Mouse (Mus musculus) lung, embryonic 14.5 days (tissue): Measurements from ENCODE around the gene Pnmal1. TPM values are rescaled to one million over a fixed set of nuclear protein-coding genes. Genes with fewer than 3 reads are reported as not detected.

Experiments
- ATAC-seq: fragments of 200-750 bp; cut with Nextera tagmentation; 2 replicates; pipeline ENCODE4 v1.8.0; 2017; ENCODE audit warnings: mild to moderate bottlenecking, moderate TSS enrichment, moderate library complexity; ENCODE audit not compliant: insufficient read depth
- DNase-seq: peaks from one replicate; pipeline ENCODE4 v3.0.0-alpha.2; 2015
- H3K27ac ChIP-seq: fragments of 300-500 bp; sonication (generic); 2 replicates; pipeline ENCODE4 v1.5.1; 2014; ENCODE audit warnings: low read depth, mild to moderate bottlenecking, moderate library complexity
- H3K27me3 ChIP-seq: fragments of 300-500 bp; sonication (generic); 2 replicates; pipeline ENCODE4 v1.6.1; 2014; ENCODE audit warnings: low read length, control low read depth; ENCODE audit not compliant: insufficient read depth
- H3K36me3 ChIP-seq: fragments of 300-500 bp; sonication (generic); 2 replicates; pipeline ENCODE4 v1.6.1; 2014; ENCODE audit warnings: control low read depth; ENCODE audit not compliant: insufficient read depth
- H3K4me1 ChIP-seq: fragments of 300-500 bp; sonication (generic); 2 replicates; pipeline ENCODE4 v1.6.1; 2014; ENCODE audit warnings: antibody characterized with exemption, control low read depth; ENCODE audit not compliant: insufficient read depth
- H3K4me2 ChIP-seq: fragments of 300-500 bp; sonication (generic); 2 replicates; pipeline ENCODE4 v1.6.1; 2014; ENCODE audit warnings: mild to moderate bottlenecking
- H3K4me3 ChIP-seq: fragments of 300-500 bp; sonication (generic); 2 replicates; pipeline ENCODE4 v1.5.1; 2014; ENCODE audit warnings: low read depth, low read length
- H3K9ac ChIP-seq: fragments of 300-500 bp; sonication (generic); 2 replicates; pipeline ENCODE4 v1.6.1; 2014
- H3K9me3 ChIP-seq: fragments of 300-500 bp; sonication (generic); 2 replicates; pipeline ENCODE4 v1.6.1; 2016; ENCODE audit warnings: low read depth, low read length, control low read depth
- CTCF ChIP-seq: IDR thresholded peaks from 2 replicates; pipeline ENCODE4 v1.5.1; 2016; ENCODE audit warnings: antibody characterized with exemption, low read depth
- WGBS: fragments of 180-500 bp; shearing (Covaris S2); extraction: QIAGEN DNeasy Blood & Tissue Kit; methylation state at CpG from one replicate; pipeline ENCODE4 v1.1.7; 2014; 5-methylcytosine and 5-hydroxymethylcytosine counted together
- polyA plus RNA-seq: library from polyadenylated mRNA; unstranded; fragments of >200 nt; fragmentation: Nextera tagmentation; extraction: Ambion mirVana; gene quantifications from 2 replicates; pipeline ENCODE4 v1.2.1, GENCODE M21; 2014

The Pnmal1 gene
- polyA plus RNA-seq, 1 experiment from 2014 or later = 0.11 TPM

GRCm38 (mm10) chr7:16920150-16920579, 39.3 kb upstream of the Pnmal1 start:
- no peak for ATAC-seq
- H3K4me3 ChIP-seq = no peak overlapping the region

GRCm38 (mm10) chr7:16920818-16921791, 38.4 kb upstream of the Pnmal1 start:
- Histone ChIP-seq H3K4me3 (peak overlapping the region; percentile 69), H3K27me3 (no peaks in the 10 kb centered on the region), H3K9me3 (no peaks in the 10 kb centered on the region), H3K9ac (peak overlapping the region; percentile 83), H3K27ac (peak overlapping the region; percentile 63; the same call in 1 of the 2 replicates), H3K4me1 (peaks cover 17% of the 10 kb centered on the region), H3K4me2 (peak overlapping the region; percentile 97), H3K36me3 (peaks cover 58% of the 10 kb centered on the region)
- no peak for DNase-seq
- no peak for TF ChIP-seq CTCF
- no peak for ATAC-seq
- WGBS = 44% methylated on average over 21 of the region's 21 CpGs

More at GRCm38 (mm10) chr7:16920150-16920579, 39.3 kb upstream of the Pnmal1 start:
- H3K4me1 ChIP-seq = peaks cover 17% of the 10 kb centered on the region
- no peaks in the 10 kb centered on the region for H3K9me3 ChIP-seq
- no peaks in the 10 kb centered on the region for H3K27me3 ChIP-seq
- TF ChIP-seq CTCF = no peak
- no peak overlapping the region for H3K27ac ChIP-seq
- peaks cover 67% of the 10 kb centered on the region for H3K36me3 ChIP-seq
- H3K9ac ChIP-seq = peak overlapping the region; percentile 20; the same call in 1 of the 2 replicates
- DNase-seq = no peak
- H3K4me2 ChIP-seq = no peak overlapping the region
- 77% methylated on average over 7 of the region's 7 CpGs for WGBS

GRCm38 (mm10) chr7:16921881-16922335, 37.6 kb upstream of the Pnmal1 start:
- H3K27me3 ChIP-seq = no peaks in the 10 kb centered on the region
- peaks cover 50% of the 10 kb centered on the region for H3K36me3 ChIP-seq
- 47% methylated on average over 6 of the region's 6 CpGs for WGBS
- H3K27ac ChIP-seq = peak overlapping the region; percentile 63; the same call in 1 of the 2 replicates
- ATAC-seq (no peak), DNase-seq (no peak)
- TF ChIP-seq CTCF = no peak
- peak overlapping the region; percentile 97 for H3K4me2 ChIP-seq
- no peaks in the 10 kb centered on the region for H3K9me3 ChIP-seq
- peaks cover 17% of the 10 kb centered on the region for H3K4me1 ChIP-seq
- H3K4me3 ChIP-seq = peak overlapping the region; percentile 69
- H3K9ac ChIP-seq = peak overlapping the region; percentile 83

GRCm38 (mm10) chr7:16922360-16922973, 37.0 kb upstream of the Pnmal1 start:
- no peak for ATAC-seq
- Histone ChIP-seq H3K27me3 (no peaks in the 10 kb centered on the region), H3K9ac (peak overlapping the region; percentile 83), H3K4me2 (peak overlapping the region; percentile 97), H3K9me3 (no peaks in the 10 kb centered on the region), H3K4me3 (peak overlapping the region; percentile 69), H3K4me1 (peaks cover 17% of the 10 kb centered on the region), H3K36me3 (peaks cover 44% of the 10 kb centered on the region), H3K27ac (peak overlapping the region; percentile 96; the same call in 1 of the 2 replicates)
- DNase-seq = no peak
- 42% methylated on average over 10 of the region's 10 CpGs for WGBS
- TF ChIP-seq CTCF = no peak

- whole genome bisulfite sequencing = under 1% methylated on average over 57 of the region's 57 CpGs
- Histone ChIP-seq H3K9ac (peak overlapping the region; percentile 83), H3K27me3 (no peaks in the 10 kb centered on the region), H3K4me2 (peak overlapping the region; percentile 97), H3K36me3 (peaks cover 34% of the 10 kb centered on the region), H3K27ac (peak overlapping the region; percentile 96), H3K4me1 (peaks cover 17% of the 10 kb centered on the region), H3K9me3 (no peaks in the 10 kb centered on the region), H3K4me3 (peak overlapping the region; percentile 69)
- no peak for DNase-seq
- no peak for TF ChIP-seq CTCF
- peak; percentile 10; the same call in 1 of the 2 replicates for ATAC-seq
Observed at GRCm38 (mm10) chr7:16923283-16924036, 36.0 kb upstream of the Pnmal1 start.

DNA sequence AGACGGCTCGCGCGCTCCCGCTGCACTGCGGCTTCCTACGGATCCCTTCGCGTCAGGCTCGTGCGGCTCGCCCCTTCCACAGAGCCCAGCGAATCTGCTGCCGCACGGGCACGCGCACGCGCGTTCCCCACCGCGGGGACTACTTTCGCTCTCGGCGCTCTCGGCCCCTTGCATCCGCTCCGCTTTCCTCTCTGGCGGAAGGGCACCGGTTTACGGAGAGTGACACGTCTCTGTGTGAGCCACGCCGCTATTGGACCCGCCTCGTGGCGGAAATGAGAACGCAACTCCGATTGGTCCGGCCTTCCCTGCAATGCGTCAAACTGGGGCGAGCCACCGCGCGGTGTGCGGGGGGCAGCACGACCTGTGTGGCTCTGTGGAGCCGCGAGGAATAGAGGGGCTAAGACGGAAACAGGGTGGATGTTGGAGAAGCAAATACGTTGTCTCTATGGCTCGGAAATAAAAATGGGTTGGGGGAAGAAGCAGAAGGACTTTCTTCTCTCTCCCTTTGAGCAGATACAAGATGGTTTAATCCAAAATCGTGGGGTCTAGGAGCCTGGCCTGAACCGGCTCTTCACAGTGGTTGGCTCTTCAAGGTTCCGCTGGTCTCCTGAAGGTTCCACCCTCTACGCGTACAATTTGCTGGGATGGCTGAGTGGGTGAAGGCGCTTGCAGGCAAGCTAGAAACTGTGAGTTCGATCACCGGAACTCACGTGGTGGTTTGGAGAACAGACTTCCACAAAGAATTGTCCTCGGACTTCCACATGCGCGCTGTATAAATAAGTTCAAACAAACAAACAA, 35.2 kb upstream of the Pnmal1 start, which contains the start of gene Calm3:
Calm3 (minus strand) TSS at position 78 of the 798 bp plus-strand sequence.
- Histone ChIP-seq H3K27ac (peak within 1 kb of the TSS; percentile 96), H3K9ac (peak within 1 kb of the TSS; percentile 83), H3K36me3 (peaks cover 27% of the 10 kb centered on the region), H3K9me3 (no peaks in the 10 kb centered on the region), H3K27me3 (no peaks in the 10 kb centered on the region), H3K4me1 (peaks cover 17% of the 10 kb centered on the region), H3K4me3 (peak within 1 kb of the TSS; percentile 69), H3K4me2 (peak within 1 kb of the TSS; percentile 97)
- 2% methylated on average over 63 of the region's 64 CpGs for WGBS
- DNase-seq = peak; percentile 100
- TF ChIP-seq CTCF = peak; percentile 43
- ATAC-seq = peak; percentile 93
